Mouse (Mus musculus) retina, embryonic 14.5 days (tissue): ENCODE results near the gene Nkx6-2.

Experiments used
- DNase-seq: peaks from one replicate; pipeline ENCODE4 v3.0.0-alpha.2; 2015; ENCODE audit warnings: low spot score

Gene Nkx6-2

GRCm38 (mm10) chr7:139582595-139582994, at the start of gene Nkx6-2:
Nkx6-2 (minus strand) TSS chr7:139582797.
- peak; percentile 74 for DNase-seq

DNA sequence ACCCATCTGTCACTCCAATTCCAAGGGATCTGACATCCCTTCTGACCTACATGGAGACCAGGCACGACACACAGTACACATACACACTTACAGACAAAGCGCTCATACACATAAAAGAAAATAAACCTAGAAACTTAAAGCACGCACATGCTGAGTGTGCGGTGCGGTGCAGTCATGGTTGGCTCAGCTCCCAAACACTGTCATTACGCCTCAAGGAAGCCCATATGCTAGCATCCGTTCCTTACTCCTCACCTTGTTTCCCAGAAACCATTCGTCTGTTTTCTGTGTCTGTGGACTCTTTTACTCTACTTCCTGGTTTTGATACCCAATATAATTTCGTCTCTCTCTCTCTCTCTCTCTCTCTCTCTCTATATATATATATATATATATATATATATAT, 42.6 kb upstream of the Nkx6-2 start:
- DNase-seq: no peak

- DNase-seq: no peak
Measured at GRCm38 (mm10) chr7:139622568-139622967, 40.0 kb upstream of the Nkx6-2 start.

DNA sequence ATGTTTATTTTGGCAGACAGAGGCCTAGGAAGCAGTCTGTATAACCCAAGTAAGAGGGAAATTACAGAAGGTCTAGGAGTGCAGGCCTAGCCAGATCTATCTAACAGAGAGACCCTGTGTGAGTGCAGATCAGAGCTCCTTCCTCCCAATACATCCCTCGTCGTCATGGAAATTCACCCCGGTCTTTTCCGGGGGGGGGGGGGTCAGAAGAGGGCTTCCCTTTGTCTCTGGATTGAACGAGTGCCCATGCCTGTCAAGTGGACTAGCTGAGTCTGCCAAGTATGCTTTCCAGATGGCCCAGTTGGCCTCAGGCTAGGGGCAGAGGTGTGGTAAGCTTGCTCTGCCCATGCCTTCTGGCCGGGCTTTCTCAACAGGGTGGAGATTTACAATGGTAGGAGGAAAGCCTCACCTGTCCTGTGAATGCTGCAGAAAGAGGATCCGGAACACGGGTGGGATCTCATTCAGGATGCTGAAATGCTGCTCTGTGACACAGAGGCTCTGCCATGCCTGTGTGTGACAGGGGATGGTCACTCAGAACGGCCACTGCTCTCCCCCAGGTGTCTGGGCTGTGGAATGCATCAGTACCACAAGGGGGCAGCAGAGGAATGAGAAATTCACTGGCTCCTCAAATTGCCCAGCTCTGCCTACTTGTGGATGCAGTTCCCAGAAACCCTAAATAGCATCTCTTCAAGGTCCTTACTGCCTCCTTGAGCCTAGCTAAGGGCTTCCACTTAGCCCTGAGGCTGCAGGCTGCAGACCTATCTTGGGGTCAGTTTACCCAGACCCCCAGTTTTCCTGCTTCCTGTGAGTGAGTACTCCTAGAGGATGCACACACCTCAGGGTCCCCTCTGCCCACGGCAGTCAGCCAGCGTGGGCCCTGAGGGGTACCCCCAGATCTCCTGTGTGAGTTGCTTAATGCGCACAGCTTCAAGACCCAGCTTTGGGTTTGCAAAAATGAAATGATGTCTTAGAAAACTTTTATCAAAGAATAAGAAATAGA, 33.5 kb upstream of the Nkx6-2 start:
- peak; percentile 91 for DNase-seq

- no peak for DNase-seq
Measured at GRCm38 (mm10) chr7:139610328-139610727, 27.7 kb upstream of the Nkx6-2 start.

DNA sequence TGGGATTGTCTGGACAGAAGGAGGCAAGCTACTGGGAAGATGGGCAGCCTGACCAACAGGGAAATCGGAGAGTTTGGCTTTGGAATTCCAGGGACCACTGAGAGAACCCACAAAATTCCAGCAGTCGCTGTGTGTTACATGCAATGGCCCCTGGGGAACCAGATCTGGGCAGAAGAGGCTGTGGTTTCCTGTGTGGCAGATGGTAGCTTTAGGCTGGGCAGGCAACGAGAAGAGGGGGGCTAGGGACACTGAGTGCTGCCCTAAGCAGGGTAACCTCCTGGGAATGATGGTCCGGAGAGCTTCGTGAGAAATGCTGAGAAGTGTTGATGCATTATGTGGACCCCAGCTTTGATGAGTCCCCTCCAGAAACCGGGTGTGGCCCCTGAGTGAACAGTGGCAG, 13.3 kb upstream of the Nkx6-2 start:
- no peak for DNase-seq

GRCm38 (mm10) chr7:139595311-139595710, 12.7 kb upstream of the Nkx6-2 start:
- DNase-seq: no peak

- no peak for DNase-seq
Measured at GRCm38 (mm10) chr7:139591311-139591710, 8.7 kb upstream of the Nkx6-2 start.

DNA sequence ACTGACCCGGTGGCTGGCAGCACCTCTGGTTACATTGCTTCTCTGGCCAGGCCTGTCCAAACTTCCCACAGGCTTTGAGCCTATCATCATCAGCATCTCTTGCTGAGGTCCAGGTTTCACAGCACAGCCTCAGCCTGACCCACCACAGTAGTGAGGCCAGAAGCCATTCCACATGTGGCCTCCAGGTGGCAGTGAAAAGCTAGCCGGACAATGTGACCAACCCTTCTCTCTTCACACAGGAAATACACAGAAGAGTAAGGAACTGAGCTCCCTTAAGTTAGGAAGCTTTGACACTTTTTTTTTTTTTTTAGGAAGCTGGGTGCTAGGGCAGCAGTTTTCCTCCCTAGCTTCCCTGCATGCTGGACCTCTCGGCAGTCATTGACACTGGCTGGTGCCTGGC, 7.7 kb upstream of the Nkx6-2 start:
- peak; percentile 79 for DNase-seq

- DNase-seq: peak; percentile 63
Measured at GRCm38 (mm10) chr7:139587919-139588318, 5.3 kb upstream of the Nkx6-2 start.

DNA sequence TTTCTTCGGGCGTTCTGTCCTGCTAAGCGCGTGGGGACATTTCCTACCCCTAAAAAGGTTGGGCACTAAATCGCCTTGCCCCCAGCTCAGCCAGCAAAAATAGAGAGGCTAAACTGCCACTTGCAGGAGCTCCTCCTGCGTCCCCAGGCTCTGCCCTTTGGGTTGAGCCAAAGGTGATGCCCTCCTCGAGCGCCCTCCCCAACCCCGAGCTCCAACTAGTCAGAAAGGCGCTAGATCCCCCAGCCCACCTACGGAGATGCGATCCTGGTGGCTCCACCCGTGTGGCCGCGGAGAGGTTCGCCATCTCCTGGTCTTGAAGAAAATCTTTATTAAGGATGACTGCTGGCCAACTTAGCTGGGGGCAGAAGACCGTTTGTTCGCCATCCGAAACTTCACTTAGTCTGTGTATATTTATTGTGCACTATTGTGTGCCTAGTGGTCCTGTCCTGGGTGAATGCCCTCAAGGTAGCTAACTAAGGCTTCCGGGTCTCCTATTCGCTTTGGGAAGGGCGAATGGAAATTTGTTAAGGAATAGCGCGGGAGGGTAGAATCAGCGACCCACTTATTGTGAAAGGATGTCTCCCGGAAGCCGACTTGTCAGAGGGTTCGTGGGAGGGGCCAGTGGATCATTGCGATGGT, 2.7 kb upstream of the Nkx6-2 start:
- DNase-seq: peak; percentile 40

GRCm38 (mm10) chr7:139584221-139585175, 1.9 kb upstream of the Nkx6-2 start:
- DNase-seq: peak; percentile 50

- peak; percentile 25 for DNase-seq
Measured at GRCm38 (mm10) chr7:139583094-139583737, 619 bp upstream of the Nkx6-2 start.

- DNase-seq: peak; percentile 44
Measured at GRCm38 (mm10) chr7:139581801-139582571, 611 bp downstream of the Nkx6-2 start.

- peak; percentile 49 for DNase-seq
Measured at GRCm38 (mm10) chr7:139580851-139581775, 1.5 kb downstream of the Nkx6-2 start.

DNA sequence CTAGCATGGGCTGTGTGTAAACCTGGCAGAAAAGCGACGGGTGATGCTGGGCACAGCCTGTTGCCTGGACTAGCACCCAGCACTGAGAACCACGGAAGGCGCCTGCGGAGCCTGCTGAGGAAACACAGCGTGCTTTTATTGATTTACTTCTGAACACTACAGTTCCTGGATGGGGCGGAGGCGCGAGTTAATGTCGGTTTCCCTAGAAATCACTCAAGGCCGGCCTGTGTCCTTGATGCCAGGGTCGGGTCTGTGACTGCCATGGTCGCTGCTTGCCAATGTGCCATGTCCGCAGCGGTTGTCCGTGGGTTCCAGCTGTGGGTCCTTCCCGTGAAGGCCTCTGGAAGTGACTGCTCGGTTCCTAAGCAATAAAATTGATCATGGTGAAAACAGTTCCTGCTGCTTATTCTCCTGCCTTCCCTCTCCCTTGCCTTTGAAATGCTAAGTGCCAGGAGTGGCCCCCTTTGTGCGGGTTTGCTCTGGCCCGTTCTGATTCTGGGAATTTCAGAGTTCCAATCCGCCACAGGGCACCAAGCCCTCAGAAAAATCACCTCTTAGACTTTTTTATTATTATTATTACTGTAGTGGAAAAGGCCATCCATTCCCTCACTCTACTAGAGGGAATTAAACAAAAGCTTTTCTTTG, 3.2 kb downstream of the Nkx6-2 start:
- no peak for DNase-seq

GRCm38 (mm10) chr7:139576064-139576686, 6.4 kb downstream of the Nkx6-2 start:
- DNase-seq: no peak

DNA sequence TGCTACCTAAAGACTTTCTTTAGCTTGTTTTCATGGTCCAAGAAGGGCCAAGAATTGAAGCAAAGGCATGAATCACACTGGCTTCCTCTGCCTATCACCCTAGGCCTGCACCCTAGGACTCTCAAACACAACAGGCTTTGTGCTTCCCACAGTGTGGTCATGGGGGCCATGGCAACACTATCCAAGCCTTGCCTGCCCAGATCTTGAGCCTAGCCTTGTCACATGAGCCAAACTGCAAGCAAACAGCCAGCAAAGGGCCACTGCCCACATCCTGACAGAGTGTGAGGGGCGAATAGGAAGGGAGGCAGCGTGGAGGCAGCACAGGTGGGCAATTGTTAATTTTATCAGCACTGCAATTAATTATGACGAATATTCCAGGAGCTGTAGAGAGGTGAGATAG, 9.9 kb downstream of the Nkx6-2 start:
- DNase-seq: no peak

- DNase-seq: no peak
Measured at GRCm38 (mm10) chr7:139570788-139571187, 11.8 kb downstream of the Nkx6-2 start.
